Mouse (Mus musculus) Muller cell, postnatal 12 days (primary cell): Measurements from ENCODE around the gene Ubr4.
"Not testable (repeated sequence)": the region's sequence is repeated elsewhere in the genome, so short reads cannot be mapped to it uniquely, and the experiment has no call there.

ENCODE experiments used
- DNase-seq: peaks from one replicate; pipeline ENCODE4 v3.0.0-alpha.2; 2015; ENCODE audit errors: inconsistent ontology term

The Ubr4 gene

GRCm38 (mm10) chr4:139357211-139357610, 4.8 kb downstream of the Ubr4 start:
- DNase-seq: no peak

DNA sequence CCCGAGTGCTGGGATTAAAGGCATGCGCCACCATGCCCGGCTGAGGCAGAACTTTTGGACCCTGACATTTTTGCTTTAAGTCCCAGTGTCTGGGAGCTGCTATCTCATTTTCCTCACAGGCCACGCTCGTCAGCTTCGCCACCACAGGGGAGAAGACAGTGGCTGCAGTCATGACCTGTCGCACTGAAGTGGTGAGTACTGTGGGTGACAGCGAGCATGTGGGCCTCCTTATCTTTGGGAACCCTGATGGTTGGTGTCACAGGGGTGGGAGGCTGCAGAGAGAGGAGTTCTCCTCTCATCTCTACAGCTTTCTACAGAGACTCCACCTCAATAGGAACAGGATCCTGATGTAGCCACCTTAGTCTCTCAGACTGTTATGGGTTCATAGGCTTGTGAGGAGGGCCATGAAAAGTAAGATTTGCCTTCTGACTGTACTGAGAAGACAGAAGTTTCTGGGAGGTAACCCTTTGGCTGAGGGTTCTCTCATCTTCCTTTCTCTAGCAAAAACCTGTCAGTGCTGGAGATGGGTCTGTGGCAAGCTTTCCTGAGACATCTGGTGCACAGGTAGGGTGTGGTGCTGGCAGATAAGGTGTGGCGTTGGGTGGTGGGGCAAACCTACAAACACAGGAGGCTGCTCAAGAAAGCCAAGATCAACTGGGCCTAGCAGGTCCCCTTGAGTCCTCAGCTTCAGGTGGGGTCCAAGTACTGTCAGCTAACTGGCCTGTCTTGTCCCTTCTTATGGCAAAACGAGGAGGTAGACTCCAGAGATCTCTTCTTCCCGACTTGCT, 8.5 kb downstream of the Ubr4 start:
- DNase-seq: no peak

- DNase-seq: no peak
Measured at GRCm38 (mm10) chr4:139367336-139367735, 14.9 kb downstream of the Ubr4 start.

DNA sequence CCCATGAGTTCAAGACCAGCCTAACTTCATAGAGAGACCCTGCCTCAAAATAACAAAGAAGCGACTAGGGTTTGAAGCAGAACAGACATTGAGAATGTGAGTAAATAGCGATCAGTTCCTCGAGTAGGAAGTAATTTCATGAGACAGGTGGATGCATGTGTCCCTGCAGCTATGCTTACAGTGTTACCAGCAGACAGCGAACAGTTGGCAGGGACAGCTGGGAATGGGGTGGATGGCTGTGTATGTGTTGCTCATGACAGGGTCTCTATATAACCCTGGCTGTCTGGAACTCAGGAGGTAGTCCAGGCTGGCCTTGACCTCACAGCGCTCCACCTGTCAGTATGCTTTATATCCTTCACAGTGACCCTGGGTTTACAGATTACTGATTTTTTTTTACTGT, 15.6 kb downstream of the Ubr4 start:
- DNase-seq: no peak

DNA sequence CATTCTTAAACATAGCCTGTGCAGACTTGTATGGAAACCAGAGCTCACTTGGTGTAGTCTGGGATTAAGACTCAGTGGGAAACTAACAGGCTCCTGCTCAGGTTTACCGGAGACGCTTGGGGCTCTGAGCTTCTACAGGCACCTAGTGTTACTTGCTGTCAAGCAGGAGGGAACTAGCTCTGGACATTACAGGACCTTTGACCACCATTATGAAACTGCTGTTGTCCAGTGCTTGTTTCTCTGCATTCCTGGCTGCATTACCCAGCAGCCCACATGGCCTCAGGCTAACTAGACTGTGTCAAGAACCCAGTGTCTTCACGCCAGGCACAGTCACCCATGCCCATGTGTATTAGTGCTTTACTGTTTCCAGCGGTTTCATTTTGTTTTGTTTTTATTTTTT, 20.7 kb downstream of the Ubr4 start:
- DNase-seq: no peak

DNA sequence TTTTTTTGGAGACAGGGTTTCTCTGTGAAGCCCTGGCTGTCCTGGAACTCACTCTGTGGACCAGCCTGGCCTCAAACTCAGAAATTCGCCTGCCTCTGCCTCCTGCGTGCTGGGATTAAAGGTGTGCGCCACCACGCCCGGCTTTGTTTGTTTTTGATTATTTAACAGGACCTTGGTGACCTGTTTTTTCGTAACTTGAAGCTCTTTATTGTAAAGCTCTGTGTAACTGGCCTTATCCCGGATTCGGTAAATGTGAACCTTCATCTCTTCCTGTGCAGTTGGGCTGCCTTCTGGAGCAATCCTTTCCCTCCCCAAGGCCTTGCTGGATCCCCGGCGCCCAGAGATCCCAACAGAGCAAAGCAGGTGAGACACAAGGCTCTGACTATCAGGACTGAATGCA, 21.1 kb downstream of the Ubr4 start:
- no peak for DNase-seq

DNA sequence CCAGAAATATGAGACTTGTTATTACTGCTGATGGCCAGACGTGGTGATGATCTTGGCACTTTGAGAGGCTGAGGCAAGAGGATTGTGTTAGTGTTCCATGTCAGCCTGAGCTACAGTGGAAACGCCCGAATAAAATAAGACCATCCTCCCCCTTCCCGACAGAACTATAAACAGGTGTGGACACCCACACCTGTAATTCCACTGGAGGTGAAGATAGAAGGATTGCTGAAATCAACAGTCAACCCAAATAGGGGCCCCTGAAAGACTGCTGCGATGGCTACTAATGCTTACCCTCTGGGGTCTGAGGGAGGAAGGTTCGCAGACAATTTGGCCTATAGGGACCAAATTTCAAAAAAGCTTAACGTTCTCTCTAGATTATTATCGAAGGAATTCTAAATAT, 27.3 kb downstream of the Ubr4 start:
- DNase-seq: peak; percentile 3

- peak; percentile 98 for DNase-seq
Measured at GRCm38 (mm10) chr4:139380207-139380748, 27.9 kb downstream of the Ubr4 start.

DNA sequence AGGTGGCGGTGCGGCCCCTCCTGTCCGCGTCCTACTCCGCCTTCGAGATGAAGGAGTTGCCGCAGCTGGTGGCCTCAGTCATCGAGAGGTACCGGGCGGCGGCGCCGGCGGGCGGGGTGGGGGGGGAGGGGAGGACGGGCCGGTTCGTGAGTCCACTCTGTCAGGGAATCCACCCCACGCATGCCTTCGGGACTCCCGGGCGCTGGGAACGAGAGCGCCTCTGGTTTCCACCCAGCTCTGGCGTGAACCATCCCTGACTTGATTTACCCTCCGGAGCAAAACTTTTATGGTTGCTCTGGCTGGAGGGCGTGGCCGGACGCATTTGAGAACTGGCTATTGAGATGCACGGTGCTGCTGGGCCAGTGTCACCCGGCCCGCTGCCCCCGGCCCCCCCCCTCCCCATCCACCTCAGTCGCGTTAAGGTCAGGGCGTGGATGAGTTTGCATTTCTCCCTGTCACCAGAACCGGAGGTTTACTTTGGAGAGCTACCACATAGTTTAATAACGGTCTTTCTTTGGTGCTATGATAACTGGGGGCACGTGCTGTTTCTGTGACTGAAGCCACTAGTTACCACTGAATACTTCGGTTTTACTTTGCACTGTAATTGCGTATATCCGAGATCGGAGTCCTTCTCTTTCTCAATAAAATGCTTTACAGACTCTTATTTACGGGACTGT, 28.5 kb downstream of the Ubr4 start:
- no peak for DNase-seq

DNA sequence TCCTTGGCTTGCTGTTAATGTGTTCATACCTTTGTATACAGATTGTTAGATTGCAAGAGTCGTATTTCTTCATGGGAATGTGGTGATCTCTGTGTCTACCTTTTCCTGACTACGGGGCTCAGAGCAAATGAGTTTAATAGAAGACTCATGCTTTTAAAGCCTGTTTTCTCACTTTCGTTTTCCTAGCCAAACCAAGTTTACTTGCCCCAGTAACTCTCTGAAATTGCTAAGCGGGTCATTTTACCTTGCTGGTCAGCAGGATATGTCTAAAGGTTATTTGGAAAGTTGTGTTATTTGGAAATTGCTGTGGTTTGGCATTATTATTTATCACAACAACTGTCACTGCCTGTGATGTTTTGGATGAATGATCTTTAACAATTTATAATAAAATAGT, 29.0 kb downstream of the Ubr4 start:
- no peak for DNase-seq

DNA sequence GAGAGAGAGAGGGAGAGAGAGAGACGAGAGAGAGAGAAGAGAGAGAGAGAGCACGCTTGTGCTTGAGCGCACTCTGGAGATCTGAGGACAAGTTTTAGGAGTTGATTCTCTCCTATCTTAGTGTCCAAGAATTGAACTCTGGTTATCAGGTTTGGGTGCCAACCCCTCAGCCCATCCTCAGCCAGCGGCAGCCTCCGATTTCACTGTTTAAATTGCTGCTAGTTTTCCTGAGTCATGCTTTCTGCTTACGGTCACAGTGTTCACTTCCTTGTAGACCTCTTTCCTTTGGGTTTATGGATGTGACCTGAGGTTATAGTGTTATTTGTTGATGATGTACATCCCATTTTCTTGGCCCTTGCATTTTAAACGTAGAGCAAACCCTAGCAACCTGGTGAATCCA, 29.8 kb downstream of the Ubr4 start:
- DNase-seq: no peak

DNA sequence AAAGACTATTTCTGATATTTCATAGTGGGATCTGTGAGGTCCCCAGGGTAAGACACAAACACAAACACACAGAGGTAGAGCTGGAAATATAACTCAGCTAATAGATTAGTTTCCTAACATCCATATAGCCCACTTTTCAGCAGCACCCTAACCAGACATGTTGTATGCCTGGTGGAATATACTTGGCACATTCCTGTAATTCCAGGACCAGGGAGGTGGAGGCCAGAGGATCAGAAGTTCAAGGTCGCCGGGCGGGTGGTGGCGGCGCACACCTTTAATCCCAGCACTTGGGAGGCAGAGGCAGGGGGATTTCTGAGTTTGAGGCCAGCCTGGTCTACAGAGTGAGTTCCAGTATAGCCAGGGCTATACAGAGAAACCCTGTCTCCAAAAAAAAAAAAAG, 33.4 kb downstream of the Ubr4 start:
- not testable (repeated sequence) for DNase-seq

- DNase-seq: peak; percentile 22
Measured at GRCm38 (mm10) chr4:139386869-139387319, 34.5 kb downstream of the Ubr4 start.

- no peak for DNase-seq
Measured at GRCm38 (mm10) chr4:139389557-139389956, 37.1 kb downstream of the Ubr4 start.

DNA sequence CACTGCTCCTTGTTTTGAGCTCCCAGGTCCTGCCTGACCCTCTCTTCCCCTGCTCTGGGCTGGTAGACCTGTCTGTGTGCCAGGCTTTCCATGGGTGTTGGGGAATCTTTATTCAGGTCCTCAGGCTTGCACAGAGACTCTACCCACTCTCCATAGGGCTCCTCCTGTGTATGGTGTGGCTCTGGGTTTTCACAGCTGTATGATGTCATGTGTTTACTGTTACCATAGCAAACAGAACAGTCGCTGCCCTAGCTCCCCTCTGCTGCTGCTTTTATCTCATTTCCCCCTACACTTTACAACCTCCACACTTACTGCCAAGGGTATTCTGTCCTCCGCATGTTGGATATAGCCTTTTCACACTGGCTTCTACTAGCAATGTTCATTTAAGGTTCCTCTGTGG, 43.0 kb downstream of the Ubr4 start:
- no peak for DNase-seq

- no peak for DNase-seq
Measured at GRCm38 (mm10) chr4:139400487-139400886, 48.1 kb downstream of the Ubr4 start.

- no peak for DNase-seq
Measured at GRCm38 (mm10) chr4:139403214-139403613, 50.8 kb downstream of the Ubr4 start.

GRCm38 (mm10) chr4:139411351-139411750, 58.9 kb downstream of the Ubr4 start:
- no peak for DNase-seq

GRCm38 (mm10) chr4:139417868-139418267, 65.5 kb downstream of the Ubr4 start:
- no peak for DNase-seq

- DNase-seq: no peak
Measured at GRCm38 (mm10) chr4:139421621-139422020, 69.2 kb downstream of the Ubr4 start.

- peak; percentile 31 for DNase-seq
Measured at GRCm38 (mm10) chr4:139422409-139422808, 70.0 kb downstream of the Ubr4 start.

GRCm38 (mm10) chr4:139423270-139423669, 70.9 kb downstream of the Ubr4 start:
- DNase-seq: no peak

- DNase-seq: peak; percentile 67
Measured at GRCm38 (mm10) chr4:139430176-139430575, 77.8 kb downstream of the Ubr4 start.
